Mouse (Mus musculus): ENCODE data around the gene Rtp2. TPM values are rescaled to one million over a fixed set of nuclear protein-coding genes. Genes with fewer than 3 reads are reported as not detected.
"Not testable (repeated sequence)": the region's sequence is repeated elsewhere in the genome, so short reads cannot be mapped to it uniquely, and the experiment has no call there.

The Rtp2 gene
- polyA plus RNA-seq, 1 experiment from 2014 or later: 0.79 TPM

- WGBS: 71% methylated on average over 3 of the region's 3 CpGs
- Histone ChIP-seq H3K4me3 (ENCODE audit: low read depth, low read length) (no peak overlapping the region), H3K4me1 (ENCODE audit: control insufficient read depth, insufficient read depth, low read length) (no peaks in the 10 kb centered on the region), H3K27me3 (replicated peaks; ENCODE audit: control insufficient read depth, insufficient read depth, low read length) (no peaks in the 10 kb centered on the region), H3K36me3 (ENCODE audit: control insufficient read depth, insufficient read depth, low read length) (no peaks in the 10 kb centered on the region), H3K4me2 (ENCODE audit: low read depth, low read length) (no peak overlapping the region), H3K9ac (ENCODE audit: low read depth, low read length) (no peak overlapping the region), H3K27ac (replicated peaks; ENCODE audit: low read depth, low read length) (no peak overlapping the region), H3K9me3 (ENCODE audit: control insufficient read depth, low read length) (no peaks in the 10 kb centered on the region)
- ATAC-seq (ENCODE audit: low read depth) (peak; percentile 81), DNase-seq (ENCODE audit: low spot score) (no peak)
Measured at GRCm38 (mm10) chr16:23930426-23931073, 1.6 kb downstream of the Rtp2 start.

- Histone ChIP-seq H3K4me1 (ENCODE audit: control insufficient read depth, insufficient read depth, low read length) (no peaks in the 10 kb centered on the region), H3K4me3 (ENCODE audit: low read depth, low read length) (no peak overlapping the region), H3K4me2 (ENCODE audit: low read depth, low read length) (no peak overlapping the region), H3K36me3 (ENCODE audit: control insufficient read depth, insufficient read depth, low read length) (no peaks in the 10 kb centered on the region), H3K27ac (replicated peaks; ENCODE audit: low read depth, low read length) (no peak overlapping the region), H3K9ac (ENCODE audit: low read depth, low read length) (no peak overlapping the region), H3K27me3 (replicated peaks; ENCODE audit: control insufficient read depth, insufficient read depth, low read length) (no peaks in the 10 kb centered on the region), H3K9me3 (ENCODE audit: control insufficient read depth, low read length) (no peaks in the 10 kb centered on the region)
- 93% methylated on average over 33 of the region's 33 CpGs for WGBS
- ATAC-seq (ENCODE audit: low read depth) (no peak), DNase-seq (ENCODE audit: low spot score) (no peak)
Measured at GRCm38 (mm10) chr16:23927301-23928114, 4.7 kb downstream of the Rtp2 start.

- H3K4me1 ChIP-seq (ENCODE audit: control insufficient read depth, insufficient read depth, low read length): no peaks in the 10 kb centered on the region
- H3K9me3 ChIP-seq (ENCODE audit: control insufficient read depth, low read length): no peaks in the 10 kb centered on the region
- no peak overlapping the region for H3K4me3 ChIP-seq (ENCODE audit: low read depth, low read length)
- H3K4me2 ChIP-seq (ENCODE audit: low read depth, low read length): no peak overlapping the region
- DNase-seq (ENCODE audit: low spot score) (no peak), ATAC-seq (ENCODE audit: low read depth) (no peak)
- no peak overlapping the region for H3K27ac ChIP-seq (replicated peaks; ENCODE audit: low read depth, low read length)
- no peaks in the 10 kb centered on the region for H3K36me3 ChIP-seq (ENCODE audit: control insufficient read depth, insufficient read depth, low read length)
- no peaks in the 10 kb centered on the region for H3K27me3 ChIP-seq (replicated peaks; ENCODE audit: control insufficient read depth, insufficient read depth, low read length)
- H3K9ac ChIP-seq (ENCODE audit: low read depth, low read length): no peak overlapping the region
- 91% methylated on average over 1 of the region's 1 CpGs for WGBS
Measured at GRCm38 (mm10) chr16:23922906-23923305, 9.3 kb downstream of the Rtp2 start.

GRCm38 (mm10) chr16:23921697-23922096, 10.5 kb downstream of the Rtp2 start:
- H3K9me3 ChIP-seq (ENCODE audit: control insufficient read depth, low read length): no peaks in the 10 kb centered on the region
- no peaks in the 10 kb centered on the region for H3K27me3 ChIP-seq (replicated peaks; ENCODE audit: control insufficient read depth, insufficient read depth, low read length)
- DNase-seq (ENCODE audit: low spot score) (no peak), ATAC-seq (ENCODE audit: low read depth) (no peak)
- no peaks in the 10 kb centered on the region for H3K4me1 ChIP-seq (ENCODE audit: control insufficient read depth, insufficient read depth, low read length)
- no peak overlapping the region for H3K9ac ChIP-seq (ENCODE audit: low read depth, low read length)
- no peak overlapping the region for H3K4me2 ChIP-seq (ENCODE audit: low read depth, low read length)
- no peak overlapping the region for H3K27ac ChIP-seq (replicated peaks; ENCODE audit: low read depth, low read length)
- 58% methylated on average over 5 of the region's 5 CpGs for WGBS
- no peaks in the 10 kb centered on the region for H3K36me3 ChIP-seq (ENCODE audit: control insufficient read depth, insufficient read depth, low read length)
- no peak overlapping the region for H3K4me3 ChIP-seq (ENCODE audit: low read depth, low read length)

GRCm38 (mm10) chr16:23919418-23919817, 12.8 kb downstream of the Rtp2 start:
- Histone ChIP-seq H3K27me3 (replicated peaks; ENCODE audit: control insufficient read depth, insufficient read depth, low read length) (no peaks in the 10 kb centered on the region), H3K27ac (replicated peaks; ENCODE audit: low read depth, low read length) (no peak overlapping the region), H3K9me3 (ENCODE audit: control insufficient read depth, low read length) (no peaks in the 10 kb centered on the region), H3K4me3 (ENCODE audit: low read depth, low read length) (no peak overlapping the region), H3K9ac (ENCODE audit: low read depth, low read length) (no peak overlapping the region), H3K4me2 (ENCODE audit: low read depth, low read length) (no peak overlapping the region), H3K36me3 (ENCODE audit: control insufficient read depth, insufficient read depth, low read length) (no peaks in the 10 kb centered on the region), H3K4me1 (ENCODE audit: control insufficient read depth, insufficient read depth, low read length) (no peaks in the 10 kb centered on the region)
- DNase-seq (ENCODE audit: low spot score) (no peak), ATAC-seq (ENCODE audit: low read depth) (no peak)
- WGBS: 85% methylated on average over 2 of the region's 2 CpGs

GRCm38 (mm10) chr16:23913401-23913800, 18.8 kb downstream of the Rtp2 start:
- WGBS: 36% methylated on average over 3 of the region's 3 CpGs
- H3K4me1 ChIP-seq (ENCODE audit: control insufficient read depth, insufficient read depth, low read length): no peaks in the 10 kb centered on the region
- H3K36me3 ChIP-seq (ENCODE audit: control insufficient read depth, insufficient read depth, low read length): no peaks in the 10 kb centered on the region
- no peaks in the 10 kb centered on the region for H3K27me3 ChIP-seq (replicated peaks; ENCODE audit: control insufficient read depth, insufficient read depth, low read length)
- no peak for DNase-seq (ENCODE audit: low spot score)
- no peak overlapping the region for H3K9ac ChIP-seq (ENCODE audit: low read depth, low read length)
- no peaks in the 10 kb centered on the region for H3K9me3 ChIP-seq (ENCODE audit: control insufficient read depth, low read length)
- H3K4me3 ChIP-seq (ENCODE audit: low read depth, low read length): no peak overlapping the region
- no peak overlapping the region for H3K4me2 ChIP-seq (ENCODE audit: low read depth, low read length)
- peak; percentile 71; the same call in 1 of the 2 replicates for ATAC-seq (ENCODE audit: low read depth)
- no peak overlapping the region for H3K27ac ChIP-seq (replicated peaks; ENCODE audit: low read depth, low read length)

GRCm38 (mm10) chr16:23912741-23913140, 19.5 kb downstream of the Rtp2 start:
- 72% methylated on average over 13 of the region's 13 CpGs for WGBS
- no peak for ATAC-seq (ENCODE audit: low read depth)
- Histone ChIP-seq H3K4me1 (ENCODE audit: control insufficient read depth, insufficient read depth, low read length) (no peaks in the 10 kb centered on the region), H3K9me3 (ENCODE audit: control insufficient read depth, low read length) (no peaks in the 10 kb centered on the region), H3K4me3 (ENCODE audit: low read depth, low read length) (no peak overlapping the region), H3K27ac (replicated peaks; ENCODE audit: low read depth, low read length) (no peak overlapping the region), H3K36me3 (ENCODE audit: control insufficient read depth, insufficient read depth, low read length) (no peaks in the 10 kb centered on the region), H3K27me3 (replicated peaks; ENCODE audit: control insufficient read depth, insufficient read depth, low read length) (no peaks in the 10 kb centered on the region), H3K4me2 (ENCODE audit: low read depth, low read length) (no peak overlapping the region), H3K9ac (ENCODE audit: low read depth, low read length) (no peak overlapping the region)
- peak; percentile 33 for DNase-seq (ENCODE audit: low spot score)

GRCm38 (mm10) chr16:23909015-23909354, 23.2 kb downstream of the Rtp2 start:
- not testable (repeated sequence) for H3K27ac ChIP-seq (replicated peaks; ENCODE audit: low read depth, low read length); DNase-seq (ENCODE audit: low spot score); H3K4me3 ChIP-seq (ENCODE audit: low read depth, low read length); H3K27me3 ChIP-seq (replicated peaks; ENCODE audit: control insufficient read depth, insufficient read depth, low read length); H3K36me3 ChIP-seq (ENCODE audit: control insufficient read depth, insufficient read depth, low read length); H3K4me1 ChIP-seq (ENCODE audit: control insufficient read depth, insufficient read depth, low read length); ATAC-seq (ENCODE audit: low read depth); H3K9ac ChIP-seq (ENCODE audit: low read depth, low read length); H3K4me2 ChIP-seq (ENCODE audit: low read depth, low read length); H3K9me3 ChIP-seq (ENCODE audit: control insufficient read depth, low read length)
- WGBS: 77% methylated on average over 3 of the region's 3 CpGs

All from embryonic facial prominence, embryonic 14.5 days (tissue).